Mouse (Mus musculus) CD4-positive, CD25-positive, alpha-beta regulatory T cell, adult 2 months (primary cell): ENCODE results near the gene Pdzk1ip1.

ENCODE experiments used
- DNase-seq: peaks from one replicate; pipeline ENCODE4 v3.0.0-alpha.2; 2012; ENCODE audit warnings: low read depth, low spot score

The Pdzk1ip1 gene

GRCm38 (mm10) chr4:115075204-115075915 lies 13.1 kb upstream of the Pdzk1ip1 start:
- DNase-seq = peak; percentile 58

GRCm38 (mm10) chr4:115078892-115079820 lies 9.4 kb upstream of the Pdzk1ip1 start:
- DNase-seq = no peak

DNA sequence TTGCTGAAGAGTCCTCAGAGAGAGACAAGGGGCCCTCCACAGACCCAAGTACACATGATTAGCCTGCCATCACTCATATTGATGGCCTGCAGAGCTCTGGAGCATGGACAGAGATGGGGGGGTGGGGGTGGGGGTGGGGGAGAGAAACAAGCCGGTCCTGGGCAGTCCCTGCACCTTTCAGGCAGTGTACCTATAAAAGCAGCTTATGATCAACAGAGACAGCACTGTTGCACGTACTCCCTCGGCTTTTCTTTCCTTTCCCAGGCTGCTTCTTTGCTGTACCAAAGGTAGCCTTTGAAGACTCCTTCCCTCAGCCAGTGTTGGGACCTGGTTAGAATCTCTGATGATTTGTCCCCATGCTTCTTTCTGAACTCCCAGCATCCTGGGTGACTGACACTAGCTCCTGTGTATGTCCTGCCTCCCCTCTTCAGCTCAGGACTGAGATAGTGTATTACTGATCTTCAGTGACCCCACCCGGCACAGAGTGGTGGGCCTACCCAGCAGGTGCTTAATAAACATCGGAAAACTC lies 8.6 kb upstream of the Pdzk1ip1 start:
- no peak for DNase-seq

- no peak for DNase-seq
Observed at GRCm38 (mm10) chr4:115083031-115083430, 5.5 kb upstream of the Pdzk1ip1 start.

DNA sequence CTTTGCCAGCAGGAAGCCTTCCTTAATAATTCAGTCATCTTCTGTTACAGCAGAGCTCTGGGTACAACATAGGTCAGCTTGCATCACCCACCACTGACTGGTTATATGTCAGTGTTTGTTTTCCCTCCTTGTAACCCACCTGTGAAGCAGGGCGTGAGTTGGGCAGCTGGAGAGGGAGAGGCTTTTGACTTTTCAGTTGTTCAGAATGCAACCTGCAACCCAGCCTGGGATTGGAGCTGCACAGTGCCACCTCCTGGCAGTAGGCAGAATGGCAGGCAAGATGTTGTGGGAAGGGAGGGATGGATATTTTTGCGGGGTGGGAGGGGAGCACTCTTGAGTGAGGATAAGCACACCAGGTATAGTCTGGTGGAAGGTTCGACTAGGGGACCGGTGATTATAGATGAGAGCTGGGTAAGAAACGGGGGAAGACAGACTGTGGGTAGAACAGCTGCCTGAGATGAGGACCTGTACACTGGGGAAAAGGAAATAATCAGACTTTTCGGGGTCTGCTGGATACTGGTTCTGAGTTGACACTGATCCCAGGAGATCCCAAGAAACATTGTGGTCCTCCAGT lies 2.9 kb upstream of the Pdzk1ip1 start:
- DNase-seq = peak; percentile 82

DNA sequence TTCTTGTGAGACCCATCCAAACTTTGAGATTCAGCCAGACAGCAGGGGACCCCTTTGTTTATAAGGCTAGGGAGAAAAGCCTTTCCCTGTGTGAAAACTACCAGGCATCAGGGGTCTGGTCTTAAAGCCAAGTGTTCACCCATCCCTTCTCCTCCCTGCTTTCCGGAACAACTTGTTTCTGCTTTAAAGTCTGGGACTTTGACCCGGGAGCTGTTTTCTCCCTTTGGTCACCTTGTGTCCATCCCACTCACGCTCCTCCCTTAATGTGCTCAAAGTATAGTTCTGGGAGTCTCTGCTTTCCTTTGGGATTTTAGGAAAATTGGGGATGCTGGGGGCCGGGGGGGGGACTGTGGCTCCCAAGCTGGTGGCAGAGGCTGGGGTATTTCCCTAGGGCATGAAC lies 2.3 kb upstream of the Pdzk1ip1 start:
- no peak for DNase-seq

DNA sequence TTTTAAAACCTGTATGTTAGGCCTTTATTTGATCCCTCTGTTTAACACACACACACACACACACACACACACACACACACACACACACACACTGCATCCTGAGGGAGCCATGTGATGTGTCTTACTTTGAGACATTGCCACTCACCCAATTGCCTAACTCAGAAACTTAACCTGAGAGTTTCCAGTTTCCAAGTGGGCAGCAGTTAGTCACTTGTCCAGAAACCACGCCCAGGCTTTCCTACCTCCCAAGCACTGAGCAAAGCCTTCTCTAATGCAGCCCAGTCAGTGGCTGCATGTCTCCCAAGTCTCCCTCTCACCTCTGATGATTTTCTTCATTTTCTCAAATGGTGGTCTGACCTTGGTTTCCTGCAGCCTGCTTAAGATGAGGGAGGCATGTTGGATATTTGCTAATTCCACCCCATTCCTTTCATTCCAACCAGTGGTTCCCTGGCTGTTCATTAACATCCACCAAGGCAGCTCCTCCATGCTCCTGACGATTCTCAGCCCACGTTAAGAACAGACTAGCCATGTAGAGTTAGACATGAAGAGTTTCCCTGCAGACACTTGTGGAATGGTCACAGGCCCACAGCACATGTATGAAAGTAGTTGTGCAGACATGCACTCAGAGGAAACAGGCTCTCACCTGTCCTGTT lies 1.6 kb upstream of the Pdzk1ip1 start:
- no peak for DNase-seq

- no peak for DNase-seq
Observed at GRCm38 (mm10) chr4:115090592-115090991, 2.1 kb downstream of the Pdzk1ip1 start.

- no peak for DNase-seq
Observed at GRCm38 (mm10) chr4:115091806-115092205, 3.3 kb downstream of the Pdzk1ip1 start.

DNA sequence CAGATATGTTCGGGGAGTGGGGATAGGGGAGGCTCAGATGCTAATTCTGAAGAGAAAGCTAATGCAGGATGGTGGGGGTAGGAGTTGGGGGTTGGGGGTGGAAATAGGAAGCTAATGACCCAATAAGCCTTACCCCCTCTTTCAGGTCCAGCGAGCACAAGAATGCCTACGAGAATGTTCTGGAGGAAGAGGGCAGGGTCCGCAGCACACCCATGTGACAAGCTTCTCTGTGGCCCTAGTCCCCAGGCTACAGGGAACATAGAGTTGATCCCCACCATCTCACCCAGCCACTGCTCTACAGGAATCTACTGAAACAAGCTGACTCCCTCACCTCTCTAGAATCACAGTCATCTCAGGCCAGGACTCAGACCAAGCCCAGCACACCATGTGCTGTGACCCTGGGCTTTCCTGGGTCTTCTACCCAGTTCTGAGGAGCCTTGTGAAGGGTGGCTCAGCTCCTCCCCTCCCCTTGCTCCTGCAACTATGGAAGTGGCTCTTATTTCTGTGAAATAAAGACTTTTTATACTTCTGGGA lies 4.9 kb downstream of the Pdzk1ip1 start:
- DNase-seq = no peak

GRCm38 (mm10) chr4:115094056-115094455 lies 5.5 kb downstream of the Pdzk1ip1 start:
- DNase-seq = no peak

DNA sequence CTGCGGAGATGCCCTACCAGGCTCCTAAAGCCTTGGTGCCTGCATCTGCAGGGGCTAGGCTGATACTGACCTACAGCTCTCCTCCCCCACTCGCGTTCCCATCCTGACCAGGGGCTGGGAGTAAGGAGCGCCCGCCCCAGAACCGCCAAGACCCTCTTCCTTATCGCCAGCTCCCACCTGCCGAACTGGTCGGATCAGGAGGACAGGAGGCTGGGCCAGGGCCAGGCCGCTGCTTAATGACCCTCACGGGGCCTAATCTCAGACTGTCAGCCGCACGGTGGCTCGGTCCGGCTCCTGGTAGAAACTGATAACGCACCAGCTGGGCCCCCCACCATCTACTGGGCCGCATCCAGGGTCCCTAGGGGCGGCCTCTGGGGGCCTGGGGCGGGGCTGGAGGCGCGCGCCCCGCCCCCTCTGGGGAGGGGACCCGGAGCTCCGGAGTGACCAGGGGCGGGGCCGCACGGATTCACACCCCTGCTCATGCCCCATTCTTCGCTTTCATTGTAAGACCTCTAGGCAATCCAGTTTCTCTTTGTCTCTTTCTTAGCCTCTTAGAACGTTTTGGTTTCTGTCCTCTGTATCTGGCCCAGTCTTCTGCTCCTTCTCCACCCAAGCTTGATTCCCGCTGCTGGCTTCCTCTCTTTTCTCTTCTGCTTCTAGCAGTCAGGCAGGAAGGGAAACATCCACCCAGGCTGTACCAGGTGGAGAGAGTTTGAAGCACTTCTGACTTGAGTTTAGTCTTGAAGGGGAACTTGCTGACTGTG lies 7.3 kb downstream of the Pdzk1ip1 start:
- DNase-seq = peak; percentile 26

GRCm38 (mm10) chr4:115096435-115097145 lies 8.1 kb downstream of the Pdzk1ip1 start:
- DNase-seq = peak; percentile 35

DNA sequence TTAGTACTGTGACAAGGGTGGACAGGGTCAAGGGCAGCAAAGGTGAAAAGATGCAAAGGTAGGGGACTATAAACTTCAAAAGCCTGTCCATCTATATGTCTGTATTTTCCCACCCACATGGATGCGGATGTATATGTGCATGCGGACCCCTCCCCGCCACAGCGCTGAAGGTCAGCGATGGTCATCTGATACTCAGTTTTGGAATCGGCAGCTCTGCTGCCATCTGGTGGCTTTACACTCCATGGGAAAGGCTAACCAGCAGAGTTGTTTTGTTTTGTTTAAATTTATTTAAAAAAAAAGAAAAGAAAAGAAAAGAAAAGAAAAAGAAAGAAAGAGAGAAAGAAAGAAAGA lies 8.6 kb downstream of the Pdzk1ip1 start:
- peak; percentile 40 for DNase-seq

DNA sequence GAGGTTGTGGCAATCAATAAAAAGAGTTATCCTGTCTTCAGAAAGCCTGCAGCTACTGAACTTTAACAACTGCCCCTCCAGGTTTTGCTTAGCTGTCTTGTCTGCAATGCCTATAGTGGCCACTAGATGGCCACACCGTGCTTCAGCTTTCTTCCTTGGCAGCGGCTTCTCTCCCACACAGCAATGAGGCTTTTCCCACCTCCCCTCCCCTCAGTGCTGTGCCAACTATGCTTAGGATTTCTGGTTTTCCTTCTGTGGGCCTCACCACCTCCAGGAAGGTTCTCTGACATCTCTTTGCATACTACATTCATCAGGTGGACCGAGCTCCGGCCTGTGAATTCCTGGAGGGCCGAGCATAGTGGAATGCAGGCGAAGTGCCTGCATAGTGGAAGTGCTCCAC lies 13.2 kb downstream of the Pdzk1ip1 start:
- peak; percentile 75 for DNase-seq

DNA sequence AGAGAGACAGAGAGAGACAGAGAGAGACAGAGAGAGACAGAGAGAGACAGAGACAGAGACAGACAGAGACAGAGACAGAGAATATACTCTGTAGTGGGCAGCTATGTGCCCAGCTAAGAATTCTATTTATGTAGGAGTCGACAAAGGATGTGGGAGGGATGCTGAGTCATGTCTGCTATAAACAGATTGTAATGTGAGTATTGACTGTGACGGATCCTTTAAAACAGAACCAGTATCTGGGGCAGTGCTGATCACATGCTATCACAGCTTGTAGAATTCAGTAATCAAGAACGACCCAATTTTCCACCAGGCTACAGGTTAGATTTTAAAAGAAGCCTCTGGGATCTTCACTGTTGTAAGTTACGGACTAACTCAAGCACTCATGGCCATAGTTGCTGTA lies 15.0 kb downstream of the Pdzk1ip1 start:
- DNase-seq = no peak

GRCm38 (mm10) chr4:115111167-115111566 lies 22.7 kb downstream of the Pdzk1ip1 start:
- DNase-seq = no peak

- DNase-seq = no peak
Observed at GRCm38 (mm10) chr4:115113266-115113665, 24.8 kb downstream of the Pdzk1ip1 start.

- no peak for DNase-seq
Observed at GRCm38 (mm10) chr4:115119642-115120041, 31.1 kb downstream of the Pdzk1ip1 start.

DNA sequence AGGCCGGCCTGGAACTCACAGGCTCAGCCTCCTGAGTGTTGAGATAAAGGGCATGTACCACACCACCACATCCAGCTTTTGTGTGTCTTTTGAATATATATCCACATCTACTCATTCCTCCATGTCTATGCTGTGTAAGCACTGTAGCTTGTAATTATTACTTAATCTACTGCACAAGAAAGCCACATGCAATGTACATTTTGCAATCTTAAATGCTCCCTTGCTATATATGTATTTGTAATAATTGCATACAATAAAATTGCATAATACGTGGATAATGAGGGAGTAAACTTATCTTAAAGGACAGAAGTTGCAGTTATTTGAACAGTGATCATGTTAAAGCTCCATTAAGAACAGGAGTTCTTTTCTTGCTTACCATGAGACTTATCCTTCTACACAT lies 32.7 kb downstream of the Pdzk1ip1 start:
- no peak for DNase-seq
